Mouse (Mus musculus) hematopoietic stem cell, adult 5-6 weeks (primary cell): ENCODE measurements at regions not wholly inside any gene's neighbourhood (a gene's known extent, or its start where the extent isn't known, plus 50 kb on each side); places are given as distances from the start of the nearest gene placed in this dataset.
A peak's percentile ranks its signal among the peaks of the same experiment; 100 is the strongest.
"Not testable (repeated sequence)": the region's sequence is repeated elsewhere in the genome, so short reads cannot be mapped to it uniquely, and the experiment has no call there.

Source experiments
- ATAC-seq, 2 experiments: fragments of 125-278 bp in 1 of 2; replicated peaks in 1 of 2; 2 replicates each; pipeline ENCODE4 v1.8.0; 2016 to 2017; ENCODE audit warnings: inconsistent platforms in 2 of 2, mild to moderate bottlenecking in 2 of 2, moderate number of reproducible peaks in 2 of 2, low read depth in 1 of 2, moderate TSS enrichment in 1 of 2; ENCODE audit not compliant: low FRiP score in 2 of 2, poor library complexity in 2 of 2, severe bottlenecking in 2 of 2, insufficient read depth in 1 of 2, low TSS enrichment in 1 of 2

DNA sequence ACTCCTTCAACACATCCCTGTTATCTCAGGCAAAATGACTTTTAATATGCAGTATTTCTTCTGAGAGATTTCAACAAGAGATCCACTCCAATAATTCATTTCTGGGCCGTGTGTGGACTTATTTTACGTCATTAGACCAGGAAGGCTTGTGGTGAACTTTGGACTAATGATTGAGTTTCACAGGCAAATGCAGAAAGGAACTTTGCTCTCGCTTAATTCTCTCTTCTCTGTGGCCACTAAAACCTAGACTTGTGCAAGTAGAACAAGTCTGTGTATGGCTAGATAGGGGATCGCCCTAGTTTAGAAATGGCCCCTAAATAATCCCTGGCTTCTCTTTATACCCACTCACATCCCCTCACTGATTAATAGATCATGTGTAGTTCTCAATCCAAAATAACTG is 50.6 kb upstream of the Ppp1r12a start:
- no peak for ATAC-seq

DNA sequence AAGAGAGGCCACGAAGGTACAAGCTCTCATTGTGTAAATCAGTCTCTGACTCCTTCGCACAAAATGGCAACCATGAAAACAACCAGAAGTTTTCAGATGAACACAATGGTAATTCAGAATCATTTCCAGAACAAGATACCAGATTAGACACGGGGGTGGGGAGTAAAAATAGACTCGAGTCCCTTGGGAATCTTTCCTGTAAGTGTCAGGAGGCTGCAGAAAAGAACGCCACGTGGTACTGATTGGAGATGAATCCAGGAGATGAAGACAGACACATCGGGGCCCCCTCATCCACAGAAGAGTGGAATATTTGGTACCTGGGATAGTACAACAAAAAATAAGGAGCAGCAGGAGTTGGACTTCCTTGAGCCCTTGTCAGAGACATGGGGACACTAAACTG is 51.1 kb upstream of the Ppp1r12a start:
- ATAC-seq = no peak

DNA sequence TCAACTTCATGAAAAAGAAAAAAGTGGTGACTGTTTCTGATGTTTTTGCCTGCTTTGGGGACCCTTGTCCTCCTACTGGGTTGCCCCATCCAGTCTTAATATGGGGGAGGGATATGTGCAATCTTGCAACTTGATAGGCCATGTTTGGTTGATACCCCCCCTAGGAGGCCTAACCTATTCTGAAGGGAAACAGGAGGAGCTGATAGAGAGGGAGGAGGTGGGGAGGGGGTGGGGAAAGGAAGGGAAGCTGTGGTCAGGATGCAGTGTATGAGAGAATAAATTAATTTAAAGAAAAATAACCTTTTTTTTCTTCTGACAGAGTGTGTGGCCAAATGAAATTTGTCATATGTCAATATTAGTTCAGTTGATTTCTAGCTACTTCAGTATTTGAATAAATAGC is 51.8 kb upstream of the Ppp1r12a start:
- peak; percentile 22 to 42 for ATAC-seq

DNA sequence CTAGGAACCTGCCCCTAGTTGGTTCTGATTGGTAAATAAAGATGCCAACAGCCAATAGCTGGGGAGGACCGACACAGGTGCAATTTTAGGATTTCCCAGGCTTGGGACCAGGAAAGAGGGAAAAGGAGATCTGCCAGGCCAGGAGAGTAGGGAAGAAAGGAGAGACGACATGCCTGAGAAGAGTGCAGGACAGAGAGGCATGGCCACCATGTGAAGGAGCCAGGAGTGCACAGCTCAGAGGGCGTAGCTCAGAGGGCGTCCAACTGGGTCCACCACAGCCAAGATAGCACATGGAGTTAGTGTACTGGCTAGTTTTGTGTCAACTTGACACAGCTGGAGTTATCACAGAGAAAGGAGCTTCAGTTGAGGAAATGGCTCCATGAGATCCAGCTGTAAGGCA is 53.5 kb upstream of the Ppp1r12a start:
- not testable (repeated sequence) for ATAC-seq

DNA sequence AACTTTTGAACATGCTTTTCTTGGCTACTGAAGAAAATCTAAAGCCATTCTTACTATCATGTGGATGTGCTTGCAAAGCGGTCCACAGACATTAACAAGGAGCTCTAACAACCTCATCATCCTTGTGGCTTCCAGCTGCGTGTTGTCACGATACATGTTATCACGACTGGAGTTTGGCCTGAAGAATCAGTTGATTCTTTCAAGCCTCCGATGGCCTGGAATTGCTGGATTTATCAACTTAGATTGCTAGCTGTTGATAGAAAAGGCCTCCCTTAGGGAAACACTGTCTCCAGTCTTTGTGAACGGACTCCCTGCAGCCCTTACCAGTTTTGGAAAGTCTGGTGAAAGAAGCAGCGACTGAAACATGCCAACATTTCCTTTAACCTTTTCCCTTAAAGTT is 60.5 kb upstream of the Ppp1r12a start:
- ATAC-seq = no peak

DNA sequence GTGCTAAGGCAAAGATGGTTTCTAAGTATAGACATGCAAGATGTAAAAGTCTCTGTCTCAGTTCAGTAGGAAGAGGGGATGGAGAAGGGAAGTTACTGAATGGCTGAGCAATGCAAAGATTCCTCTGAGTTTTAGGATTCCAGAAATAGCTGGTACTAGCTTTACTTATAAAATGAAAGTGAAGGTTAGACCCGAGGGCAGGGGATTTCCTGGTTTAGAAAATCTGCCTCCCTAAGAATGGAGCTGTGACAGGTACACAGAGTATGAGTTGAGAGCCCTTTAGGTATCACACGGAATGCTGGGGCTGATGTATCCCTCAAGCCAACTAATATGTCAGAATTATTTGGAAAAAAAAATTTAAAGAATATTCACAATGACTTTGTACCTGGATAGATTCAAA is 69.0 kb upstream of the Ppp1r12a start:
- ATAC-seq = no peak

DNA sequence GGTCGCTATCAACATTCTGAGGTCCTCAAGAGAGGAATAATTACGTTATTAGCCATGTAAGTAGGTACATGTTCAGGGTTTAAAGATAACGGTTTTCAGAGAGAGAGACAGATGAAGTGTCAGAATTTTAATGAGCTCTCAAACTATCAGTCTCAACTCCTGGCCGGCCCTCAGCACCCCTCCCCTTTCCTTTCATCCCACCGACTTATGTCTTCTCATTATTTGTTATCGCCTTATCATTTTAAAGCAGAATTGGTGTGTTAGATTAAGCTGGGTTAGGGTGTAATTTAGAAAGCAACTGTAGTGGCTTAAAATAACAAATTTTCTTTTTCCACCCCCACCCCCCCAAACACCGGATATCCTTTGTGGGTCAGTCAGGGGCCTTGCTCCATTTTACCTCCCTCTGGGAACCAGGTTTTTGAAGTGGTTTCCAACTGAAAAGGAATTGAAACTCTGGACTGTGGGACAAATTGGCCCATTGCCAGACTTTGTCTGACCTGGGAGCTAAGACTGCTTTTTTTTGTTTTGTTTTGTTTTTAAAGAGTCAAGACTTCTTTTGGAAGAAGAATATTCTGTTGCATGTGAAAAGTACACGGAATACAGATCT is 72.5 kb upstream of the Ppp1r12a start:
- peak; percentile 33 to 42; a peak in 3 of 4 replicates for ATAC-seq

DNA sequence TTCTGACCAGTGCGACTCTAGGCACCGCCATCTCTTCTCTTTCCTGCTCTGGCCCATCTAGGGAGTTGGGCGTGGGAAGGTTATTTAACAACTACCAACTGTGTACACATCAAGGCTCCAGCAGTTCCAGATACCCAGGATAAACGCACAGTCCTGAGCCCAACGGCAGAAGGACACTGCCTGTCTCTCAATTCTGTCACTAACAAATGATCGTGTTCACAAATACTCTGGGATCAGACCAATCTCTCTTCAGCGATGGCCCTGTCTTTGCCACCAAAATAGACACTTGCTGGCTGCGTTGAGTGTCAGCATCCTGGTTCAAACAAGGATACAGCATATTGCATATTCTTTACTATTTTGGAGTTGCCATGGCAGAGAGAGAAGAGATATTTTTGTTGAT is 73.1 kb upstream of the Ppp1r12a start:
- ATAC-seq = no peak

DNA sequence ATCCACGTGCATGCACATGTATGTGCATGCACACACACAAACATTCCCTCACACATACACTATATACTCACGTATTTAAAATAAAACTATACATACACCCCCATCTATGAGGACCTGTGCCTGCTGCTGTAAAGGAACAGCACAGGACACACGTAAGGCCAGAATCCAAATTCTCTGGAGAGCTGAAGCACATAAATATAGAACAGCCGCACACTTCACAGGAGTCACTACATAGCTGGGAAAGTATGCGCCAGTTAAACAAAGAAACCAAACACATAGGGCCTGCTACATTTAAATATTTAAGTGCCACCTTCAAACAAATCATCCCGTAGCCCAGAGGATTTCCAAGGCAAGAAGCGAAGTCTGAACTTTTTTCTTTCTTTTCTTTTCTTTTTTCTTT is 73.8 kb upstream of the Ppp1r12a start:
- ATAC-seq = no peak

DNA sequence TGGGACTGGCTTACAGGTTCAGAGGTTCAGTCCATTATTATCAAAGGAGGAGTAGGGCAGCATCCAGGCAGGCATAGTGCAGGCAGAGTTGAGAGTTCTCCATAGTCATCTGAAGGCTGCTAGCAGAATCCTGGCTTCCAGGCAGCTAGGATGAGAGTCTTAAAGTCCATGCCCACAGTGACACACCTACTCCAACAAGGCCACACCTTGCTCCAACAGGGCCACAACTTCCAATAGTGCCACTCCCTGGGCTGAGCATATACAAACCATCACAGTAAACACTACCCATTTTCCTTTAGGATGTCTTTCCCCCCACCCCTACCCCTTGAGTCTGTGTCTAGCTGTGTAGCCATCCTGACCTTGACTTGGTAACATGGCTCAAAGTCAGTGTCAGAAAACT is 78.8 kb upstream of the Ppp1r12a start:
- ATAC-seq = no peak

DNA sequence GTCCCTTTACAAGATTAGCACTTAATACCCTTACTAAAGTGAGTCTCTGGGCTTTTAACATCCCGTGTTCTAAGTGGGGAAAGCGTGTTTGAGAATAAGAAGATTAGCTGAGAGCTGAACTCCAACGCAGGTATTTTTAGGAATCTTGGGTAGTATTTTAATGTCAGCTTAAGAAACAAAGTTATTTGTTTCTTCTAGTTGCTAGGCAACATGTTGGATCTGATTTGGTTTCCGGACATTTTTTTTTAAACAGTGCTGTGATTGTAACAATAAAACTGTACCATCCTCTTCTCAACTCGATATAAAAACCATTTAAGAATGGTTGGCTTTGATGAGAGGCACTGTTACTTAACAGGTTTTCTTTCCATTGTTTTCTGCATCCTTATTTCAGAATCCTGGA is 86.8 kb upstream of the Ppp1r12a start:
- no peak for ATAC-seq

DNA sequence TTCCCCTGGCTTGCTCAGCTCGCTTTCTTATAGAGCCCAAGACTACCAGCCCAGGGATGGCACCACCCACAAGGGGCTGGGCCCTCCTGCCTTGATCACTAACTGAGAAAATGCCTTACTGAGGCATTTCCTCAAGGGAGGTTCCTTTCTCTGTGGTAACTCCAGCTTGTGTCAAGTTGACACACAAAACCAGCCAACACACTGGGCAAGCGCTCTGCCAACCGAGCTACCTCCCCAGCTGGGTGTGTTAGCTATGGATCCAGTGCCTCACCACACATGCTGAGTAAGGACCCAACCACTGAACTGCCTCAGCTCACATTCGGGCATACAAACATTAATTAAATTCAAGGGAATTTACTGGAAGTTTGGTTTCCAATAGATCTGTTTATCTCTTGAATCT is 88.2 kb upstream of the Ppp1r12a start:
- no peak for ATAC-seq

DNA sequence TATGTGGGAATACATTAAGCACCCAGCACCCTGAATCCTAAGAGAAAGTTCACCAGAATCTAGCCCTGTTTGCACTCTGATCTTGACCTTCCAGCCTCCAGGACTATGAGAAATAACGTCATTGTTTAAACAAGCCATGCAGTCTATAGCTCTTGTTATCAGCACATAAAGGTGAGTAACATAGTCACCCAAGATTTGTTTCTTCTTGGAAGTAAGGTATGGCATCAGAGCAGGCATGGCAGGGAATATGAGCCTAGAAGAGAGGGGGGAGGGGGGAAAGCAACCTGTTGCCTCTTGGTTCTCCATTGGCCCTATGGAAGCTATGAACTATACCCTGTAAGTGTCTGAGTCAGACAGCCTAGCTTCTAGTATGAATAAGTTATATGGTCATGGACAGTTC is 89.8 kb upstream of the Ppp1r12a start:
- no peak for ATAC-seq

DNA sequence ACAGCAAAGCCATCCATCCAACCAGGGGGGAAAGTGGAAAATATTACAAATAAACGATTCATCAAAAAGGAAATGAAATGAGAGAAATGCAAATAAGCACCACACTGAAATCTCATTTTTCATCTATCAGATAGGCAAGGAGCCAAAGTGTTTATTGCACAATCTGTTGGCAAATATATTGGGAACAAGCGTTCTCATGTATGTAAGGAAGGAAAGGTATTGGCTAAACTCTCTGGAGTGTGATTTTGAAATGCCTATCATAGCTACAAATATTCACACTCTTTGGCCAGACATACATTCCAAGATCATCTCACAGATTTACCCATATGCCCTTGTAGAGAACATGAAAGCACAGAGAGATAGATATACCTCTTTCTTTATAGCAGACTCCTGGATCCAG is 90.6 kb upstream of the Ppp1r12a start:
- ATAC-seq = no peak

DNA sequence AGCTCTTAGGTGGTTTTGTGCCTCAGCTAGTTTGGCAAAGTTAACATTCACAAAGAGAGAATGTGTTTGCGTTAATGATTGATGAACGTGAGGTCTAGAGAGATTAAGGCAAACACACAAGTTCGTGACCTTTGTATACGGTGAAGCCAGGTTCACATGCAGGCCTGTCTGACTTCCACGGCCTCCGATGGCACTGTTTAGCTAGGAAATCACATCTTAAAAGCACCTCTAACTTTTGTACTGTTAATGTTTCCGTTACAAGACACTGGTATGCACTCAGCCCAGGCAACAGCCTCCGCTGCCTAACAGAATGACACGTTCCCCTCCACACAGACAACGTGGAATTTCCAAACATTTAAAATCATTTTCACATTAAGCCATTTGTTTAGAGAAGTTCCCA is 94.3 kb upstream of the Ppp1r12a start:
- ATAC-seq = no peak

DNA sequence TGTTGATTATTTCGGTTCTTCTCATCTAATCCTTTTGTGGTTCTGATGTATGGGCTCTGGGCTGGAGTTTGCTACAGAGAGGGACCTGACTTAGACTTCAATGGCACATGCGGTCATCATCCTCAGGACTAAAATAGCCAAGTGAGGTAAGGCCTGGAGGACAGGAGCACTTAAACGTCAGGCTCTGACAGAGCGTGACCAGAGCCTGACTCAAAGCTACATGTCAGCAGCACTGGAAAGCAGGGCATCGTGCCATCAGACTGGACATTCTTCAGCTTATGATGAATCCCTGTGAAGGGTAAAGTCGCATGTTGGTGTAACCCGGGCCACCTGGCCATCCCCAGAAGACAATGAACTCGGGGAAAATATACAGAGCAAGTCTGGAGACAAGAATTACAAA is 95.8 kb upstream of the Ppp1r12a start:
- no peak for ATAC-seq

DNA sequence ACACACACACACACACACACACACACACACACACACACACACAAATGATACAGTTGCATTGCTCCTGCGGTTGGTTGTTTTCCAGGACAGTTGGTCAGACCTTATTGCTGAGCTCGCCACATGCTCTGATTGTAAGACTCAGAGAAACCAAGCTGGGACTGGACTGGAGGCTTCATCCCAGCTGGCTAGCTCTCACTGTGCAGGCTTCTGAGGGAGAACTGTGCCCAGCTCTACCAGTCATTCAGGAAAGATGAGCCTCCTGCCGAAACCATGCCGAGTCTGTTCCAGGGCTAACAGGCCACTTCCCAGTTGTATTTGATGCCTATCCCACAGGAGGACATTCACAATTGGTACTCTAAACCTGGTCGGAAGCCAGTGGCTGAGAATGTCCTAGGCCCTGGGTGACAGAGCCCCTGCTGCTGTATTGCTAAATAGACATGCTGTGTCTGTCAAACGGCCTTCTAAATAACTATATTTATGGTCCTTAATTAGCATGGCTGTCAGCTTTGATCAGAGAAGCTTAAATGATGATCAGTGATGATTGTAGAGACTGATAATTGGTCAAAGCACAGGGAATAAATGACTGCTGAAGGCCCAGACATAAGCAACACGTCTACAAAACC is 100.1 kb upstream of the Ppp1r12a start:
- ATAC-seq = no peak

DNA sequence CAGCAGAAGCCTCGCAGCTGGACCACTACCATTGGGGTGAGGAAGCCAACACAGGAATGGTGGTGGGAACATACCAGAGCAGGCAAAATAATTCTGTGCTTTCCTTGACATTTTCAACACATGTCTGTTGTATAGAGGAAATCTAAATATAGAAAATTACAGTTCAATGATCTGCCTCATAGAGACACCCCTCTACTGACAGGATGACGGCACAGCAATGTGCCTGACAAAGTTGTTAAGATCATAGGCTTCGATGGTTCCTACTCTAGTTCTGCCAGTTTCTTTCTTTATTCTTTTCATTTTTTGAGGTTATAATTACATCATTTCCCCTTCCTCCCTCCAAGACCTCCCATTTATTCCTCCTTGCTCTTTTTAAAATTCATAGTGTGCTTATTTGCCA is 101.4 kb upstream of the Ppp1r12a start:
- no peak for ATAC-seq

DNA sequence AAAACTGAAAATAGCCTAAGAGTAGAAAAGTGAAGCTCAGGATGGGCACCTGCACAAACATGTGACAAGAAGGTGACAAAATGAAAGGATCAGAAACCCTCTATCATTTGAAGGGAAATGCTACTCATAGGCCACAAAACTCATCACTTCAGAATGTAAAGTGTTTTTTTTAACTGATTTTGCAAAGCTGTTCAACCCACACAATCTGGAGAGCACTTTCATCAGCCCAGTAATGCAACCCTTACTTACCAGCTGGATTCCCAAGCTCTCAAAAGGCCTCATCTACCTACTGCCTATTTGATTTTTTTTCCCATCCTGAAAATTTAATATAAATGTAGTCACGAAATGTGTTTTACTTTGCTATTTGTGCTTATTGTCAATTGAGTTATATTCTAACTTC is 110.4 kb upstream of the Ppp1r12a start:
- no peak for ATAC-seq
